Mouse (Mus musculus): ENCODE data around the gene Gm17949. TPM values are rescaled to one million over a fixed set of nuclear protein-coding genes. Genes with fewer than 3 reads are reported as not detected.

Gm17949 gene
- polyA plus RNA-seq, 1 experiment from 2014 or later, result 0.68 TPM

GRCm38 (mm10) chr17:56989467-56990114 lies 21.7 kb upstream of the Gm17949 start:
- peaks cover 8% of the 10 kb centered on the region; the same call in 1 of the 2 replicates for H3K36me3 ChIP-seq (ENCODE audit: insufficient read depth, low read length)
- peak; percentile 95 for DNase-seq (ENCODE audit: low spot score)
- TF ChIP-seq EP300 (IDR thresholded peaks at IDR 0.05) (no peak), CTCF (IDR thresholded peaks at IDR 0.05) (no peak; the same call in 1 of the 2 replicates)
- peak overlapping the region; percentile 83 for H3K4me2 ChIP-seq (replicated peaks; ENCODE audit: low read depth, low read length)
- H3K27ac ChIP-seq (ENCODE audit: low read length), result no peak overlapping the region; the same call in 1 of the 2 replicates
- peak overlapping the region; percentile 59 for H3K4me3 ChIP-seq (ENCODE audit: low read depth, low read length)
- no peaks in the 10 kb centered on the region for H3K9me3 ChIP-seq (ENCODE audit: low read length)
- no peaks in the 10 kb centered on the region for H3K27me3 ChIP-seq (replicated peaks; ENCODE audit: insufficient read depth, low read length)
- H3K4me1 ChIP-seq (ENCODE audit: insufficient read depth, low read depth, low read length), result no peaks in the 10 kb centered on the region
- H3K9ac ChIP-seq (replicated peaks; ENCODE audit: low read depth), result peak overlapping the region; percentile 37
- peak; percentile 92 for ATAC-seq
- WGBS, result 1% methylated on average over 25 of the region's 25 CpGs

DNA sequence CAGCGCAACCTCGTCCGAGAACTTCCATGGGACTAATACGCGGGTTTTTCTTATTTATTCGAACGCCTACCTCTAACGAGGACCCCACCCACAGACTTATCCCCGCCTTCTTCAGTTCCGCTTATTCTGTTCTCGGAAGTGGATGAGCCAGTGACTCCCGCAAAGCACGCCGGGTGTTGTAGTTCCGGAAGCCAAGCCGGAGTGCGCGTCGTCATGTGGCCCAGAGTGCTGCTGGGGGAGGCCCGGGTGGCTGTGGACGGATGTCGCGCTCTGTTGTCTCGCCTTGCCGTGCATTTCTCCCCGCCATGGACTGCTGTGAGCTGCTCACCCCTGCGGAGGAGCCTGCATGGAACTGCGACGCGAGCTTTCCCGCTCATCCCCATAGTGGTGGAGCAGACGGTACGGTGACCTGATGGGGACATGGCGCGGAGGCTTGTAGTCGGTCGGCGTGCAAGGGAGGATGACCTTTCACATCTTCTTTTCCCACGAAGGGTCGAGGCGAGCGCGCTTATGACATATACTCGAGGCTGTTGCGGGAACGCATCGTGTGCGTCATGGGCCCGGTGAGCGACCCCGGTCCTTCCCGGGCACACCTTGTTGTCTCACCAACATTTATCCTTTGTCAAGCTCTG lies 21.0 kb upstream of the Gm17949 start, which contains the start of gene Clpp:
TSS of gene Clpp (plus strand) at position 191 of the 632 bp plus-strand sequence.
- Histone ChIP-seq H3K4me2 (replicated peaks; ENCODE audit: low read depth, low read length) (peak within 1 kb of the TSS; percentile 83), H3K27ac (ENCODE audit: low read length) (peak within 1 kb of the TSS; percentile 38), H3K27me3 (replicated peaks; ENCODE audit: insufficient read depth, low read length) (no peaks in the 10 kb centered on the region), H3K9ac (replicated peaks; ENCODE audit: low read depth) (peak within 1 kb of the TSS; percentile 66), H3K9me3 (ENCODE audit: low read length) (no peaks in the 10 kb centered on the region), H3K4me1 (ENCODE audit: insufficient read depth, low read depth, low read length) (no peaks in the 10 kb centered on the region), H3K36me3 (ENCODE audit: insufficient read depth, low read length) (peaks cover 8% of the 10 kb centered on the region; the same call in 1 of the 2 replicates), H3K4me3 (ENCODE audit: low read depth, low read length) (peak within 1 kb of the TSS; percentile 59)
- TF ChIP-seq EP300 (IDR thresholded peaks at IDR 0.05) (no peak), CTCF (IDR thresholded peaks at IDR 0.05) (no peak)
- DNase-seq (ENCODE audit: low spot score), result peak; percentile 99
- under 1% methylated on average over 52 of the region's 52 CpGs for WGBS
- peak; percentile 99 for ATAC-seq

GRCm38 (mm10) chr17:56990966-56991365 lies 20.3 kb upstream of the Gm17949 start:
- peaks cover 8% of the 10 kb centered on the region; the same call in 1 of the 2 replicates for H3K36me3 ChIP-seq (ENCODE audit: insufficient read depth, low read length)
- WGBS, result 72% methylated on average over 2 of the region's 2 CpGs
- no peak overlapping the region for H3K27ac ChIP-seq (ENCODE audit: low read length)
- H3K4me2 ChIP-seq (replicated peaks; ENCODE audit: low read depth, low read length), result peak overlapping the region; percentile 83; the same call in 1 of the 2 replicates
- no peaks in the 10 kb centered on the region for H3K27me3 ChIP-seq (replicated peaks; ENCODE audit: insufficient read depth, low read length)
- no peak overlapping the region for H3K9ac ChIP-seq (replicated peaks; ENCODE audit: low read depth)
- ATAC-seq, result no peak
- no peak for DNase-seq (ENCODE audit: low spot score)
- TF ChIP-seq CTCF (IDR thresholded peaks at IDR 0.05) (no peak), EP300 (IDR thresholded peaks at IDR 0.05) (no peak)
- no peaks in the 10 kb centered on the region for H3K4me1 ChIP-seq (ENCODE audit: insufficient read depth, low read depth, low read length)
- H3K9me3 ChIP-seq (ENCODE audit: low read length), result no peaks in the 10 kb centered on the region
- H3K4me3 ChIP-seq (ENCODE audit: low read depth, low read length), result peak overlapping the region; percentile 59

GRCm38 (mm10) chr17:56995046-56995445 lies 16.2 kb upstream of the Gm17949 start:
- Histone ChIP-seq H3K4me2 (replicated peaks; ENCODE audit: low read depth, low read length) (no peak overlapping the region), H3K27ac (ENCODE audit: low read length) (no peak overlapping the region), H3K9ac (replicated peaks; ENCODE audit: low read depth) (no peak overlapping the region), H3K9me3 (ENCODE audit: low read length) (no peaks in the 10 kb centered on the region), H3K36me3 (ENCODE audit: insufficient read depth, low read length) (peaks cover 11% of the 10 kb centered on the region; the same call in 1 of the 2 replicates), H3K4me3 (ENCODE audit: low read depth, low read length) (no peak overlapping the region), H3K4me1 (ENCODE audit: insufficient read depth, low read depth, low read length) (no peaks in the 10 kb centered on the region; the same call in 1 of the 2 replicates), H3K27me3 (replicated peaks; ENCODE audit: insufficient read depth, low read length) (no peaks in the 10 kb centered on the region)
- 82% methylated on average over 8 of the region's 8 CpGs for whole genome bisulfite sequencing
- DNase-seq (ENCODE audit: low spot score) (no peak), ATAC-seq (no peak)
- no peak for TF ChIP-seq EP300 (IDR thresholded peaks at IDR 0.05)
- TF ChIP-seq CTCF (IDR thresholded peaks at IDR 0.05), result no peak

DNA sequence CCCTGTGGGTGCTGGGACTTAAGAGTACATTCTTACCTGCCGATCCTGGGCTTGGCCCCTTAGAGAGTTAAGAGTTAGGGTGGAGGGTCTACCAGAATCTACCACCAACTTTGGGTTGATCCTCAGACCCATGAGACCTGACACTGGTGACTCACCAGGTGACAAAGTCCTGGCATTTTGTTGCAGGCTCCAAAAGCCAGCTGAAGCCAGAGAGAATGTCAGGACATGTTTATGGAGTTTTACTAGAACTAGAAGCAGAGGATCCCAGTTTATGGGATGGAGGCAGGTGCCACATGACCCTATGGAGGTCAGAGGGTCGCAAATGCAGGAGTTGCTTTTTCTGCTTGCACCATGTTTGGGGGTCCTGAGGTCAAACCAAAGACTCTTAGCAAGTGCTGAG lies 14.8 kb upstream of the Gm17949 start:
- no peaks in the 10 kb centered on the region for H3K9me3 ChIP-seq (ENCODE audit: low read length)
- H3K27me3 ChIP-seq (replicated peaks; ENCODE audit: insufficient read depth, low read length), result no peaks in the 10 kb centered on the region
- H3K27ac ChIP-seq (ENCODE audit: low read length), result no peak overlapping the region
- no peak for ATAC-seq
- H3K4me2 ChIP-seq (replicated peaks; ENCODE audit: low read depth, low read length), result no peak overlapping the region
- DNase-seq (ENCODE audit: low spot score), result no peak
- WGBS, result 65% methylated on average over 2 of the region's 2 CpGs
- TF ChIP-seq CTCF (IDR thresholded peaks at IDR 0.05), result no peak
- no peak for TF ChIP-seq EP300 (IDR thresholded peaks at IDR 0.05)
- H3K4me3 ChIP-seq (ENCODE audit: low read depth, low read length), result no peak overlapping the region
- peaks cover 11% of the 10 kb centered on the region; the same call in 1 of the 2 replicates for H3K36me3 ChIP-seq (ENCODE audit: insufficient read depth, low read length)
- H3K4me1 ChIP-seq (ENCODE audit: insufficient read depth, low read depth, low read length), result no peaks in the 10 kb centered on the region; the same call in 1 of the 2 replicates
- no peak overlapping the region for H3K9ac ChIP-seq (replicated peaks; ENCODE audit: low read depth)

- Histone ChIP-seq H3K4me1 (ENCODE audit: insufficient read depth, low read depth, low read length) (no peaks in the 10 kb centered on the region; the same call in 1 of the 2 replicates), H3K27me3 (replicated peaks; ENCODE audit: insufficient read depth, low read length) (no peaks in the 10 kb centered on the region), H3K36me3 (ENCODE audit: insufficient read depth, low read length) (peaks cover 11% of the 10 kb centered on the region; the same call in 1 of the 2 replicates), H3K9me3 (ENCODE audit: low read length) (no peaks in the 10 kb centered on the region), H3K4me3 (ENCODE audit: low read depth, low read length) (peak within 1 kb of the TSS; percentile 74), H3K9ac (replicated peaks; ENCODE audit: low read depth) (peak within 1 kb of the TSS; percentile 34), H3K27ac (ENCODE audit: low read length) (peak within 1 kb of the TSS; percentile 59), H3K4me2 (replicated peaks; ENCODE audit: low read depth, low read length) (peak within 1 kb of the TSS; percentile 59)
- under 1% methylated on average over 37 of the region's 38 CpGs for WGBS
- peak; percentile 90 for TF ChIP-seq CTCF (IDR thresholded peaks at IDR 0.05)
- no peak; the same call in 1 of the 2 replicates for TF ChIP-seq EP300 (IDR thresholded peaks at IDR 0.05)
- ATAC-seq, result peak; percentile 100
- peak; percentile 100 for DNase-seq (ENCODE audit: low spot score)
Measured at GRCm38 (mm10) chr17:56997029-56997667, 14.1 kb upstream of the Gm17949 start, which contains the start of gene Alkbh7. TSS of gene Alkbh7 (plus strand) at chr17:56997339.

All from lung, postnatal 0 days (tissue).